Mouse (Mus musculus) E14TG2a.4 (cell line): ENCODE measurements around the gene Kif26b.

ENCODE experiments used
- CTCF ChIP-seq: conservative IDR thresholded peaks from 2 replicates; pipeline ENCODE4 v1.5.1; 2014; ENCODE audit warnings: low read length
- NANOG ChIP-seq: IDR thresholded peaks from 2 replicates; pipeline ENCODE4 v1.6.1; 2014; ENCODE audit warnings: borderline replicate concordance, low read length, mixed read lengths
- POU5F1 ChIP-seq: IDR thresholded peaks from 2 replicates; pipeline ENCODE4 v1.6.1; 2014; ENCODE audit warnings: low read length, borderline replicate concordance

GRCm38 (mm10) chr1:178876926-178877325 is 348.0 kb downstream of the Kif26b start:
- TF ChIP-seq CTCF = no peak
- TF ChIP-seq POU5F1 = no peak
- TF ChIP-seq NANOG = no peak
